Mouse (Mus musculus): ENCODE data around the gene Slc9b1. TPM values are rescaled to one million over a fixed set of nuclear protein-coding genes. Genes with fewer than 3 reads are reported as not detected.

Slc9b1 gene
- polyA plus RNA-seq, 1 experiment: 0.08 TPM

DNA sequence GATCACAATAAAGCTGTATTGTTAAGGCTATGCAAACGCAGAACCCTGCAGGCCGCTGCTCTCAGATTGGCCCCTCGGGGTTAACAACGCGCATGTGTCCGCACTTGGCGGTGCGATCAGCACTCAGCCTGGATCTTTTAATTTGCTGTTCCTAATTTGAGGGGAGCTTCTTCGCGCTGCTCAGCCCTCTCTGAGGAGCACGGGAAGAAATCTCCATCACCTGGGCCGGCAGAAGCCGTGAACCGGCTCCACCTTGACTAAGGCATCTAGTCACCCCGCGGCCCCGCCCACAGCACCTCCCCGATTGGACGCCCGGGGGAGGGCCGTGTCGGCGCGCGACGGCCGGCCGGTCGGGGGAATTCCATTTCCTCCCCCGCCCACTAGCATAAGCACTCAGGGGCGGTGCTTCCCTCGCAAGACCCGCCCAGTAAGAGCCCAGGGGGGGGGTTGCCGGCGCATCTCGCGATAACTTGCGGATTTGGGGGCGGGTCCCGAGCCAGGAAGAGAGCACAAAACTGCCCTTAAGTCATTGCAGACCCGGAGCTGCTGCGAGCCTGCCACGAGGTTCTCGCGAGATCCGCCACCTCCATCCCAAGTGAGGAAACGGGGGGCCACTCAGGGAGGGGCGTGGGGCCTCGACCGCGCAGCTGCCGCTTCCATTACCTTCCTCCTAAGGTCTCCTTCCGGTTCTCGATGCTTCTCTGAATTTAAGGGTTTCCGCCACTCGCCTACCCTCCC, 90.1 kb downstream of the Slc9b1 start, which contains the start of gene Ube2d3:
Gene Ube2d3 (plus strand): TSS at position 392 of the 738 bp plus-strand sequence.
- DNase-seq (ENCODE audit: low read depth): no peak

DNA sequence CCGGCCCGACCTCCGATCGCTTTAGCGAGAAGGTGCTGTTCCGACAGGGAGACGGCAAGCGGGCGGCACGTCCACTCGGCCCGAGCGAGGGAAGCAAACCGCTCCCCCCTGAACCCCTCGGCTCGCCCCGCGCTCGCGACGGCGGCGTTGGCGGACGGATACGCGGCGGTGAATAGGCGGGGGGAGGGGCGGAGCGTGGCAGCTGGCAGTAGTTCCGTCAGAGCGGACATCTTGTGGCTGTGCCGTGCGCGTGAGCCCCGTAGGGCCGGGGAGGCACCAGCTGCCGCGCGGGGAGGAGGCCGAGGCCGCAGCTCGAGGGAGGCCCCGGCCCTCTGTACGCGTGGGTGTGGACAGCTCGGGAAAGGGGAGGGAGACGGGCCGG, 90.7 kb downstream of the Slc9b1 start:
- DNase-seq (ENCODE audit: low read depth): no peak

DNA sequence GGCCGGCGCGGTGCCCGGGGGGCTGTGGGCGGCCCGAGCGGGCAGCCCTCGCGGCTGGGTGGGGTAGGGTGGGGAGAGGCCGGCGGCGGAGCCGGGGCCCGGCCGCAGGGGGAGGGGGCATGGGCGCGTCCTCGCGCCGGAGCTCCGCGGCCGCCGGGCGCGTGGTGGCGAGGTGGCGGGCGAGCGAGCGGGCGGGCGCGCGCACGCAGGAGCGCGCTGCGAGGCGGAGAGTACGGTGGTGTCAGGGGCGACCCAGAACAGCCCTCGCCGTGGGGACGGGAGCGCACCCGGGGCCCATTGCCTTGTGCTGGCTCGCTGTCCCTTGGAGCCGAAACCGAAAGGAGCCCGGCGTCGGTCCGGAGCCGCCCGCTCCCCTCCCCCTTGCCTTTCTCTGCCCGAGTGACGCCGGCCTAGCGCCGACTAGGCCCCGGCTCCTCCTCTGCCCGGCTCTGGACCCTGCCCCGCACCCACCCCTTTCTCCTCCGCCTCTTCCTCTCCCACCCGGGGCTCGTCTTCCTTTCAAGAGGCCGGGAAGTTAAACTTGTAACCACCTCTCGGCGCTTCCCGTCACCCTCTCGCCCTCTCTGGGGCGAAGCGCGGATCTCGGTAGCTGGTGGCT, 91.2 kb downstream of the Slc9b1 start:
- no peak for DNase-seq (ENCODE audit: low read depth)

DNA sequence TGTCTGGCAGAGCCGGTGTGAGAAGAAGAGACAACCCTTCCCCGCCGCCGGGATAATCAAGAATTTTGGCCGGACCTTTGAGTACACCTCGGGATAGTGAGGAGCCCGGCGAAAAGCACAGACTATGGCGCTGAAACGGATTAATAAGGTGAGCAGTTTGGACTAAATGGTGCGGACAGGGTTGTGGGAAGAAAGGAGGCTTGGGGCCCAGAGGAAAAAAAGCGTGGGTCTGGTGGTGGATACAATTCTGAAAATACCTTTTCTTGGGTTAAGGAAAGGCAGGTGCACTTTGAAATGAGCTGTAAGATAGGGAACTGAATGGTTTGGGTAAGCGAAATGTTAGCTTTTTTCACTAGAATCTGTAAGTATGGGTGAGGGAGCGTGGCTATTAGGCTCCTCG, 91.8 kb downstream of the Slc9b1 start:
- no peak for DNase-seq (ENCODE audit: low read depth)

DNA sequence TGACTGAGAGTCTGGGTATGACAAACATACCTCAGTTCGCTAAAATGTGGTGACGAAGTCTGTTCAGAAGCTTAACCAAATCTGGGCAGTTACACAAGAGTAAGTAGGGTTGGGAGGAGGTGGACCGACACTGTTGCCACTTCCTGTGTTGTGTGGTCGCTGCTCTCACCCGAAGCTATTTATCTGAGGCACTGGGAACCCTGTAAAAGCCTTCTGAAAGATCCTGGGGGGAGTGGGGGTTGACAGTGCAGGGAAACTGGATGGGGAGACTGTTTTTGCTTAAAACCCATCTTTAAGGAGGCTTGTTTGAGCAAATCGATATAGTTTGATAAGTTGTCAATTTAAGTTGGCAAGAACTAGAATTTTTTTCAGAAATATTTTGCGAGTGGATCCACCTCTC, 92.4 kb downstream of the Slc9b1 start:
- no peak for DNase-seq (ENCODE audit: low read depth)

DNA sequence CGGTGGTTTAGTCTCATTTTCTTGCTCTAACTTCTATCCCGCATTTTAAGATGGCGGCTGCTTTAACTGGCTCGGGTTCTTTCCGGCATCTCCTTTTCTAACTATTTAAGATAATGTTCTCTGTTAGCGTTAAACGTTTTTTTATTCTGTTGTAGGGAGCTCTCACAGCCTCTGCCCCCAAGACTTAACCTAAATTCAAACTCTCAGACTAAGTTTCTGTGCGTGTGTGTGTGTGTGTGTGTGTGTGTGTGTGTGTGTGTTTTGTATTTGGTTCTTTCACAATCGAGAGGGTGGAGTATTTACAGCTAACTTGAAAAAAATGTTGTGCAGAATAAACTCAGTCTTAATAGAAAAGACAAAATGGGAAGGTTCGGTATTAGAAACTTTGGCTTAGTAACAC, 92.8 kb downstream of the Slc9b1 start:
- no peak for DNase-seq (ENCODE audit: low read depth)

DNA sequence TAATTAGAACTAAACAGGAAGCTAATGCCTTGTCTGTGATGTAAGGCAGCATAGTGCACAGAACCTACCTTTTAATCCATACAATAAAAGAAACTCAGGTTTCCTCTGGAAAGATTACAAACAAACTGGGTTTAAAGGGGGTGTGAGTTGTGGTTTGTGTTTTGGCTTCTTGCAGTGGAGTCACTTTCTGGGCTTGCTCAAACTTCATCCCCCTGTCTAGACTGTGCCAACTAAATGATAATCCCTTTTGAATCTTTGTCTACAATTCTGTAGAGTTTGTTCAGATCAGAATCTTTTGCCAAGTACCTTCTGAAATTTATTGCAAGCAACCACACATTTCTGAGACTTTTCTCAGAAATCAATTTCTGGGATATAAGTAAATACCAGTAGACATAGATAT, 97.1 kb downstream of the Slc9b1 start:
- DNase-seq (ENCODE audit: low read depth): no peak

Other genes starting within 250 kb of the Slc9b1 start
- 0.39 and 0.42 TPM in 2 replicates for gene Cenpe, start 135.5 kb upstream of the Slc9b1 start, polyA plus RNA-seq (2012; rRNA removed)
- gene Bdh2, start 66.8 kb upstream of the Slc9b1 start, polyA plus RNA-seq (2012; rRNA removed): 4.8 and 5.2 TPM in 2 replicates
- 0.61 and 0.85 TPM in 2 replicates for gene Slc9b2, start 40.3 kb upstream of the Slc9b1 start, polyA plus RNA-seq (2012; rRNA removed)
- gene Cisd2, start 75.9 kb downstream of the Slc9b1 start, polyA plus RNA-seq (2012; rRNA removed): 18.0 and 19.4 TPM in 2 replicates
- gene Ube2d3, start 90.1 kb downstream of the Slc9b1 start, polyA plus RNA-seq (2012; rRNA removed): 246 and 275 TPM in 2 replicates
- gene Manba, start 137.6 kb downstream of the Slc9b1 start, polyA plus RNA-seq (2012; rRNA removed): 9.5 and 14.8 TPM in 2 replicates

Measured in gonadal fat pad, adult 2 months (tissue).